Mouse (Mus musculus): ENCODE results near the gene Tmem262. TPM values are rescaled to one million over a fixed set of nuclear protein-coding genes. Genes with fewer than 3 reads are reported as not detected.

The Tmem262 gene
- total RNA-seq, 4 experiments from 2014 or later: not detected

- peak; percentile 83 to 92 for DNase-seq (ENCODE audit: low spot score in 2 of 2)
These were observed 18.8 kb upstream of the Tmem262 start, which contains the start of gene Znhit2 for GRCm38 (mm10) chr19:6061021-6061533. Znhit2 (plus strand) TSS chr19:6061192.

- no peak for DNase-seq (ENCODE audit: low spot score in 2 of 2)
These were observed 18.1 kb upstream of the Tmem262 start for GRCm38 (mm10) chr19:6061641-6062302.

- DNase-seq (ENCODE audit: low spot score in 2 of 2): no peak
These were observed 17.4 kb upstream of the Tmem262 start for GRCm38 (mm10) chr19:6062418-6062817.

- DNase-seq (ENCODE audit: low spot score in 2 of 2): no peak
These were observed 16.8 kb upstream of the Tmem262 start for GRCm38 (mm10) chr19:6063081-6063480.

- no peak for DNase-seq (ENCODE audit: low spot score in 2 of 2)
These were observed 13.3 kb upstream of the Tmem262 start for GRCm38 (mm10) chr19:6066571-6066970.

GRCm38 (mm10) chr19:6067011-6067723, 12.7 kb upstream of the Tmem262 start:
- peak; percentile 60 to 80 for DNase-seq (ENCODE audit: low spot score in 2 of 2)

GRCm38 (mm10) chr19:6067724-6068415, 12.0 kb upstream of the Tmem262 start, which contains the start of gene Tm7sf2:
Tm7sf2 (minus strand) TSS chr19:6068373.
- peak; percentile 65 to 81 for DNase-seq (ENCODE audit: low spot score in 2 of 2)

GRCm38 (mm10) chr19:6068951-6069350, 10.9 kb upstream of the Tmem262 start:
- no peak for DNase-seq (ENCODE audit: low spot score in 2 of 2)

- DNase-seq (ENCODE audit: low spot score in 2 of 2): no peak
These were observed 10.0 kb upstream of the Tmem262 start for GRCm38 (mm10) chr19:6069851-6070250.

- no peak for DNase-seq (ENCODE audit: low spot score in 2 of 2)
These were observed 9.1 kb upstream of the Tmem262 start for GRCm38 (mm10) chr19:6070571-6071250.

- no peak for DNase-seq (ENCODE audit: low spot score in 2 of 2)
These were observed 8.6 kb upstream of the Tmem262 start for GRCm38 (mm10) chr19:6071261-6071660.

- DNase-seq (ENCODE audit: low spot score in 2 of 2): no peak
These were observed 5.9 kb upstream of the Tmem262 start for GRCm38 (mm10) chr19:6073889-6074288.

GRCm38 (mm10) chr19:6076564-6077393, 3.1 kb upstream of the Tmem262 start, which contains the start of gene Vps51:
Vps51 (minus strand) TSS chr19:6077231.
- DNase-seq (ENCODE audit: low spot score in 2 of 2): peak; percentile 79 to 82

- no peak for DNase-seq (ENCODE audit: low spot score in 2 of 2)
These were observed 2.3 kb downstream of the Tmem262 start, which contains the start of gene Gm28374 for GRCm38 (mm10) chr19:6082156-6082555. Gm28374 (minus strand) TSS chr19:6082256.

GRCm38 (mm10) chr19:6084478-6085248, 4.8 kb downstream of the Tmem262 start, which contains the start of the genes Zfpl1 and Cdca5:
Zfpl1 (minus strand) TSS chr19:6084956.
Cdca5 (plus strand) TSS chr19:6084983.
- DNase-seq (ENCODE audit: low spot score in 2 of 2): peak; percentile 97 to 98

GRCm38 (mm10) chr19:6085417-6085879, 5.6 kb downstream of the Tmem262 start:
- DNase-seq (ENCODE audit: low spot score in 2 of 2): no peak

GRCm38 (mm10) chr19:6088841-6089240, 9.0 kb downstream of the Tmem262 start:
- DNase-seq (ENCODE audit: low spot score in 2 of 2): no peak

- DNase-seq (ENCODE audit: low spot score in 2 of 2): no peak
These were observed 14.3 kb downstream of the Tmem262 start, which contains the start of gene AC131692.1 for GRCm38 (mm10) chr19:6094119-6094518. AC131692.1 (plus strand) TSS chr19:6094419.

- no peak for DNase-seq (ENCODE audit: low spot score in 2 of 2)
These were observed 18.0 kb downstream of the Tmem262 start for GRCm38 (mm10) chr19:6097847-6098246.
